Mouse (Mus musculus) liver, embryonic 14.5 days (tissue): ENCODE results near the gene Cd55b.

Experiments used
- CTCF ChIP-seq: IDR thresholded peaks from 2 replicates; pipeline ENCODE4 v1.5.1; 2016; ENCODE audit warnings: antibody characterized with exemption, low read depth, control low read depth
- EP300 ChIP-seq: IDR thresholded peaks from 2 replicates; pipeline ENCODE4 v1.6.1; 2016; ENCODE audit warnings: antibody characterized with exemption, low read depth

GRCm38 (mm10) chr1:130350077-130350635 is 72.7 kb downstream of the Cd55b start:
- TF ChIP-seq CTCF (peak; percentile 76), EP300 (no peak)
